Mouse (Mus musculus) lung, postnatal 4 days (tissue): ENCODE measurements around the gene Hapln2.

Experiments
- DNase-seq, 2 experiments: peaks; one replicate each; pipeline ENCODE4 v3.0.0; 2021

The Hapln2 gene

DNA sequence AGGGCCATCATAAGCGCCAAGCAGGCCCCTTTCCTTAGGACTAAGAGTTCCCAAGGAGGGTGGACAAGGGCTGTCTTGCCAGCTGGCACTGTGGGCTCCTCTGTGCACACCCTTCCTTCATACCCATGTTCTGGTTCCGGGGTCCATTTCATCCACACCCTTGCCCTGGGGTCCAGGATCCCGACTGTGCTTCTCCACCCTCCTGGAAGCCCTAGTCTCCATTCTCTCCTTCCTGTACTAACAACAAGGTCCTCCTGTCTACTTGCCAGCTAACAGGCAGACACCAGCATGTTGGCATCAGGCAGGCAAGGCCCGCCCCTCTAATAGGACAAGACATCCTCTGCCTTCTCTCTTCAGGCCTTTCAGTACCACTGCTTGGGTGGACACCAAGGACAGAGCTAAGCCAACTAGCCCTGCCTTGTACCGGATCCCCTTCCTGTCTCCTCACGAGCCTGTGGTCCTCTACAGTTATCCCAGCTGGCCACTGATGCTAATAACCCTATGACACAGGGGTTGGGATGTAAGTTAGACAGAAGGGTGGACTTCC, 46.1 kb downstream of the Hapln2 start:
- DNase-seq = no peak

DNA sequence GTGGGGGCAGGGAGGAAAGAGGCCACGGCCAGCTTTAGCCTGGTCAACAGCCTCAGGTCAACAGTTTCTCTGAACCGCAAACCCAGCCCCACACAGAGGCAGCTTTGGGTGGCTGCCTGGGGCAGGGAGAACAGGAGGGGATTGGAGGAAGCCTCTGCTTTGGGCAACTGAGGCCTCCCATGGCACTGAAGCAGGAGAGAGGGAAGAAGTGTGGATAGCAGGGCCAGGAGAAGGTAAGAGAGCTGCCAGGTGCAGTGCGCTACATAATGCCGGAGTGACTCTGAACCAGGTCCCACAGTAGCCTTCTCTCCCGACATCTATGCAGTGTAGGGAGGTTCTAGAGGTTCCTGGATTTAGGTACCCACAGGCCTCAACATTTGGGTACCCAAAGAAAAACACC, 46.7 kb downstream of the Hapln2 start:
- DNase-seq = no peak

DNA sequence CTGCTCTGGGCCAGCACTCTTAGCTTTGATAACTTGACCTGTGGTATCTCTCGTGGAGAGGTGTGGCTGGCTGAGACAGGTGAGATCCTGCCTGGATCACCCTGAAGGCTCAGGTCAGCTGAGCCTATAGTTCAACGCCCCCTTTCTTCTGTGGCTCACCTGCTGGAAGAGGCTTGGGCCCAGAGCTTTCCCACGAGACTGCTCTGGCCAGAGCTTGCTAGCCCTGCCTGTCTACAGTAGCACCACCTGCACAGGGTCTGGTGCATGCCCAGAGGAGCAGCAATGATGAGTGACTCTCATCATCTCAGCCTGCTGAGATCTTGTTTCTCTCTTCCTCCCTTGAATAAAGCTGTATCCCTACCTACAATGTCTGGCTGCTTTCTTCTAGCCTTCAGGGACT, 47.3 kb downstream of the Hapln2 start:
- DNase-seq = no peak

DNA sequence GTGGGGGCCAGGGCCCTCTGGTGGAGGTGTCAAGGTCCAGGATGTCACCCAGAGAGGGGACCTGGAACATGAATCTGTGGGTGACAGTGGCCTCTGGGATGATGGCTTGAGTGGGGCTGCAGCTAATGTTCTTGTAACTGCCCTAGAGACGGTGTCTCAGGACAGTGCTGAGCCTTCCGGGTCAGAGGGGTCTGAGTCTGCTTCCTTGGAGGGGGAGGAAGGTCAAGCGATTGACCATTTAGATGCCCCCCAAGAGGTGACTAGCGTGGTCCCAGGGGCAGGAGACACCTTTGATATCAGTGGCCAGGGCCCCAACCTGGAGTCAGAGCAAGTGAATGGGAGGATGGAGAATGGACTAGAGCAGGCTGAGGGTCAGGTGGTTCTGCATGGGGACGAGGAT, 47.9 kb downstream of the Hapln2 start:
- DNase-seq = no peak

DNA sequence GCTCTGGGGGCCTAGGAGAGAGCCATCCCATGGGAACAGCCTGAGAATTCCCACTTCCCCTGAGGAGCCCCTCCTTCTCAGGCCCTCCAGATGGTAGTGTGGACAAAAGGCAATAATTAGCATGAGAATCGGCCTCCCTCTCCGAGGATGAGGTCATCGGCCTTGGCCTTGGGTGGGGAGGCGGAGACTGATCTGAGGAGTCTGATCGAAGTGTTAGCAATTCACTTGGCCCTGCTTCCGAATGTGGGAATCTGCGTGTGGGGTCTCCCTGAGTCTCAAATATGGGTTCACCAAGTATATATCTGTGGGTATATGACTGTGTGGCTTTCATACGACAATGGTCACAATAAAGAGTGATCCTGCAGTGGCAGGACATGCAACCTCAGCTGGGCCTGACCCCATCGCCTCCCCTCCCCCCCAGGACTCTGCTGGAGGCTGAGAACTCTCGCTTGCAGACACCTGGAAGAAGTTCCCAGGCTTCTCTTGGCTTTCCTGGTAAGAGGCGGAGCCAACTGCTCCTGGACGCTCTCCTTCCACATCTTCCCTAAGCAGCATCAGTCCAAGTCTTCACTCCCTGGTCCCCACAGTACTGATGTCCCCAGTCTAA, 52.9 kb downstream of the Hapln2 start:
- DNase-seq = peak; percentile 58 to 69

DNA sequence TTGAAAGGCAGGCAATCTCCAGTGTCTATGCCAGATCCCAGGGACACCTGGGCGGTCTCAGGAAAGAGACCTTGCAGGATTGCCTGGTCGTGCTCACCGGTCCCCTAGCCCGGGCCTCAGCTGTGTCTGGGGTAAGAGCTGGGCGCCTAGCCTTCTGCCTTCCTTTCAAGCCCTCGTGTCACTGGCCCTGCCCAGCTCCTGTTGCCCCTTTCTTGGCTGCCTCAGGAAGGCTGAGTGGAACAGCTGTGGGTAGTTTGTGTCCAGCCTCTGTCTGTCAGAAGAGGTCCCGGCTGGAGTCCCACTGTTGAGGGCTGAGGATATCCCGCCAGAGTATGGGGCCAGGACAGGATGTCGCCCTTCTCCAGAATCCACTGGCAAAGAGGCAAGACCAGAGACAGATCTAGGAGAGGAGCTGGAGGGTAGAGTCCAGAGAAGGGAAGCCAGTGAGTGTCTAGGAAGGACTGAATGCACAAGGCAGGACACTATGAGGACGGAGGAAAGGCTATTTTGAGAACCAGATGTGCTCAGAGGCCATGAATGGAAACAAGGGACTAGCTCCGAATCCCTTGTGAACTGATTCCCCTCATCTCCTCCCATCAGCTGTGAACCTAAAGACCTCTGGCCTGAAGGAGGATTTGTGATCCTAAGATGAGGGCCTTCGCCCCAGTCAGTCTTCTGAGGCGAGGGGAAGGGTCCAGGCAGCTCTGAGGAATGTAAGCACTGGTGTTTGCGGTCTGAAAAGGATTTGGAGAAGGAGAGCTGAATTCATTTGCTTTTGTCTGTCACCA, 53.6 kb downstream of the Hapln2 start:
- DNase-seq = no peak

DNA sequence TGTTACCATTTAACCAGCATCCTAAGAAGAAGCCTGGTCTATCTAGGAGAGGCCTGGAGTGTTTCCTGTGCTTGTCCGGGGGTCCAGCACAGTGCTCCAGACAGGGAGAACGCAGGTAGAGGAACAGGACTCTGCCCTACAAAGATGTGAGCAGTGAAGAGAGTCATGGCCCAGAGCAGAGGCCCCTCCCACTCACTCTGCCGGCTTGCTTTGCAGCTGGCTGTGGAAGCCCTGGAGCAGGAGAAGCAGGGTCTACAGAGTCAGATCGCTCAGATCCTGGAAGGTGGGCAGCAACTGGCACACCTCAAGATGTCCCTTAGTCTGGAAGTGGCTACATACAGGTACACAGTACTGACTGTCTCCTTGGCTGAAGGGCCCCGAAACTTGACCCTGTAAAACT, 54.6 kb downstream of the Hapln2 start:
- DNase-seq = no peak

DNA sequence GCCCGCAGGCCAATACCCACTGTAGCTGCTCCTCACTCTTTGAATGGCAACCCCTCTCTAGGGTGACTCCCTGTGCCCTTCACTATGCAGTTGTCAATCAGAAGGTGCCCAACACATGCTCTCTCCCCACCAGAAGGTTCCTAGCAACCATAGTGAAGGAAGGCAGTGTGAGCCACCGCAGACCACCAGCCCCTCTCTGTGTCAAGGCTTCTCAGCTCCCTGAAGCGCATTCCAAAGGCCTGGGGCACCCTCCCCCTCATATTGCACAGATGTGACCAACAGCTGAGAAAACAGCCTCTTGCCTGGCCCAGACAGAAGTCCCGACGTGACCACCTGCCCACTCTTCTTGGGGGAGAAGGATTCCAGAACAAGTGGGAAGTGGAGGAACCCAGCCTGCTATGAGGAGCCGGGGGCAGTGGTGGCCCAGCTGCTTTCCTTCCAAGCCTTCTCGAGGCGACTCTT, 55.1 kb downstream of the Hapln2 start:
- DNase-seq = no peak
